Mouse (Mus musculus) ES-E14 (cell line): Measurements from ENCODE around the gene Popdc3. TPM values are rescaled to one million over a fixed set of nuclear protein-coding genes. Genes with fewer than 3 reads are reported as not detected.

Experiments used
- DNase-seq: peaks from one replicate; pipeline ENCODE4 v3.0.0-alpha.2; 2013; ENCODE audit warnings: low read depth, low spot score
- H3K27ac ChIP-seq: 2 replicates; pipeline ENCODE4 v1.5.1; 2012; ENCODE audit warnings: low read depth, mild to moderate bottlenecking, low read length, moderate library complexity, mixed read lengths; ENCODE audit not compliant: poor library complexity, insufficient read depth, severe bottlenecking
- H3K36me3 ChIP-seq: 2 replicates; pipeline ENCODE4 v1.6.1; 2012; ENCODE audit warnings: mild to moderate bottlenecking, low read length, moderate library complexity, mixed read lengths; ENCODE audit not compliant: control insufficient read depth, poor library complexity, insufficient read depth, severe bottlenecking
- H3K4me1 ChIP-seq, 2 experiments: fragments of 150-350 bp in 1 of 2; sonication (generic) in 1 of 2; 2 replicates each; pipeline ENCODE4 v1.6.1; 2012; ENCODE audit warnings: low read length in 2 of 2, mild to moderate bottlenecking in 1 of 2, mixed read lengths in 1 of 2; ENCODE audit not compliant: control insufficient read depth in 2 of 2, insufficient read depth in 2 of 2, poor library complexity in 1 of 2
- H3K4me3 ChIP-seq, 2 experiments: fragments of 150-350 bp in 1 of 2; sonication (generic) in 1 of 2; 2 replicates each; pipeline ENCODE4 v1.5.1; 2012; ENCODE audit warnings: low read length in 2 of 2, low read depth in 1 of 2, mild to moderate bottlenecking in 1 of 2, mixed read lengths in 1 of 2; ENCODE audit not compliant: insufficient read depth in 1 of 2, poor library complexity in 1 of 2, severe bottlenecking in 1 of 2
- H3K9ac ChIP-seq: 2 replicates; pipeline ENCODE4 v1.6.1; 2012; ENCODE audit warnings: low read depth, mild to moderate bottlenecking, low read length, mixed read lengths; ENCODE audit not compliant: poor library complexity, insufficient read depth, severe bottlenecking
- H3K9me3 ChIP-seq: fragments of 150-350 bp; sonication (generic); 2 replicates; pipeline ENCODE4 v1.6.1; 2012; ENCODE audit warnings: low read depth, mild to moderate bottlenecking, low read length; ENCODE audit not compliant: control insufficient read depth, insufficient read depth
- CHD2 ChIP-seq: IDR thresholded peaks from 2 replicates; pipeline ENCODE4 v1.6.1; 2014; ENCODE audit warnings: mild to moderate bottlenecking, low read depth, low read length, inconsistent platforms
- HCFC1 ChIP-seq: IDR thresholded peaks from 2 replicates; pipeline ENCODE4 v1.6.1; 2012; ENCODE audit warnings: low read length, inconsistent platforms, borderline replicate concordance; ENCODE audit not compliant: insufficient read depth
- MAFK ChIP-seq: IDR thresholded peaks from 2 replicates; pipeline ENCODE4 v1.6.1; 2014; ENCODE audit warnings: mild to moderate bottlenecking, low read depth, low read length, inconsistent platforms; ENCODE audit not compliant: insufficient read depth
- ZC3H11A ChIP-seq: IDR thresholded peaks from 2 replicates; pipeline ENCODE4 v1.6.1; 2012; ENCODE audit warnings: low read depth, mild to moderate bottlenecking, inconsistent platforms, low read length, borderline replicate concordance
- ZNF384 ChIP-seq: IDR thresholded peaks from 2 replicates; pipeline ENCODE4 v1.6.1; 2012; ENCODE audit warnings: low read depth, low read length, inconsistent platforms
- in situ Hi-C, 2 experiments: fragments of 600-800 bp; cut with MboI; formaldehyde crosslinking; loops; one replicate each; pipeline ENCODE4 v1.15.1; 2025; ENCODE audit warnings: low sequenced_read_pairs in 2 of 2, inconsistent platforms in 1 of 2; ENCODE audit not compliant: unreplicated experiment in 2 of 2
- total RNA-seq: library from RNA; depleted of rRNA; stranded (reverse); fragments of 300-350 nt; gene quantifications from 2 replicates; pipeline ENCODE4 v1.2.3, GENCODE M21; 2012; rRNA removed

Gene Popdc3
- total RNA-seq, 1 experiment, result 0.85 TPM

GRCm38 (mm10) chr10:45356091-45356490 lies 178.2 kb downstream of the Popdc3 start:
- Histone ChIP-seq H3K9ac (no peak overlapping the region), H3K4me3 (no peak overlapping the region), H3K27ac (no peak overlapping the region), H3K36me3 (no peaks in the 10 kb centered on the region), H3K4me1 (no peaks in the 10 kb centered on the region), H3K9me3 (no peaks in the 10 kb centered on the region)
- in situ Hi-C loops, result no loop called here
- TF ChIP-seq ZC3H11A, result no peak
- no peak for TF ChIP-seq MAFK
- no peak for TF ChIP-seq ZNF384
- no peak for TF ChIP-seq HCFC1
- TF ChIP-seq CHD2, result no peak
- DNase-seq, result no peak

GRCm38 (mm10) chr10:45363396-45363795 lies 185.5 kb downstream of the Popdc3 start:
- DNase-seq, result no peak
- no peak overlapping the region for H3K4me3 ChIP-seq
- TF ChIP-seq CHD2, result no peak
- TF ChIP-seq ZC3H11A, result no peak
- no peak for TF ChIP-seq MAFK
- no peak for TF ChIP-seq HCFC1
- no peak for TF ChIP-seq ZNF384
- no peak overlapping the region for H3K27ac ChIP-seq
- H3K36me3 ChIP-seq, result no peaks in the 10 kb centered on the region
- no peaks in the 10 kb centered on the region for H3K9me3 ChIP-seq
- in situ Hi-C loops, result no loop called here
- H3K9ac ChIP-seq, result no peak overlapping the region
- H3K4me1 ChIP-seq, result no peaks in the 10 kb centered on the region

DNA sequence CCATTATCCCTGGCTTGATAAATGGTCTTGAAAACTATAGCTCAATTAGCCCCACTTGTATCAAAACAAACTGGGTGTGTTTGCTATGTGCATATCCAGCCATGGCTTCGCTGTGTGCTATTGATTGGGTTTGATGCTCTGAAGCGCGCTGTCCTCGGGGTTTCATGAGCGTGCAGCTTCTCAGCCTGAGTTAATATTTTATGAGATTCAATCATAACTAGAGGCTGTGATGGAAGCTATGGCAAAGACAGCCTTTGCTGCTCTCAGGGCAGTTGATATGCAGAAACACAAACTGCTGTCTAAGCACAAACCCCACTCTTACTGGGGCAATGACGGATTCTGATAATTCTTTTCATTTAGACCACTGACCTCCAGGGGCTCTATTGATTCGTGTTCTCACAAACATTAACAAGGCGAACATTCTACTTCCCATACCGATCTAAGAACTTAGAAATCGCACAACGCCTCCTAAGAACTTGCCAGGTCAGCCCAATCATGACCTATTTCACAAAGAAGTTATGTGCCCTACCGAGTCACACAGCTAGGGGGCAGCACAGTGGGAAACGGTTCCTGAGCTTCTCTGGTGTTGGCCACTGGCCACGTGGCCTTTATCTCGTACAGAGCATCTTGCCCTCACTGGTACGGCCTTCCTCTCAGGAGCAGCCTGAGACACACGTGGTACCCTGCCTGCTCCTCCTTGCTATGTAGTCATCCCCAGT lies 189.2 kb downstream of the Popdc3 start:
- Histone ChIP-seq H3K27ac (no peak overlapping the region), H3K9ac (no peak overlapping the region), H3K9me3 (no peaks in the 10 kb centered on the region), H3K36me3 (no peaks in the 10 kb centered on the region), H3K4me3 (no peak overlapping the region), H3K4me1 (no peaks in the 10 kb centered on the region)
- no peak for DNase-seq
- TF ChIP-seq HCFC1 (no peak), ZNF384 (no peak), CHD2 (no peak), ZC3H11A (no peak), MAFK (no peak)
- in situ Hi-C loops, result no loop called here

Other genes with a start within 250 kb of the Popdc3 start
- 8.8 and 12.9 TPM in 2 replicates for gene Prep, start 110.9 kb upstream of the Popdc3 start, total RNA-seq
- 0.58 and 0.85 TPM in 2 replicates for gene Bves, start 157.7 kb downstream of the Popdc3 start, total RNA-seq